Mouse (Mus musculus): ENCODE results near the gene Dkk3.

Dkk3 gene

GRCm38 (mm10) chr7:112169955-112170692 lies 11.3 kb upstream of the Dkk3 start:
- no peak for DNase-seq (ENCODE audit: low read depth, low spot score)

- DNase-seq (ENCODE audit: low read depth, low spot score) = peak; percentile 66
Observed at GRCm38 (mm10) chr7:112165593-112165992, 6.7 kb upstream of the Dkk3 start.

GRCm38 (mm10) chr7:112165032-112165431 lies 6.2 kb upstream of the Dkk3 start:
- DNase-seq (ENCODE audit: low read depth, low spot score) = peak; percentile 60

DNA sequence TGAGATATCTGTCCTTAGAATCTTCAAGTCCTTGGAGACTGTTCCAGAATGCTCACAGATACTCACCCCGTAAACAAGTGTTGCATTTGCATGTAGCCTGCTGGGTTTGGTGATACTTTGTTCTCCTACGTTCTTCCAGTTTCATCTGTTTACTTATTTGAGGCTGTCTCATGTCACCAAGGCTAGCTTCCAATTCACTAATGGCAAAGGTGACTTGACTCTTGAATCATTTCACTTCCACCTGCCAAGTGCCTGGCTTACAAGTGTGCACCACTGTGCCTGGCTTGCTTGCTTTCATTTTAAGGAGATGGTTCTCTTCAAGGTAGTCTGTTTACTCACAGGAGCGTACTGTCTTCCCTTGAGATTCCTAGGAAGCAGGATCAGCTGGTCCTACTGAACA lies 5.6 kb upstream of the Dkk3 start:
- DNase-seq (ENCODE audit: low read depth, low spot score) = no peak

DNA sequence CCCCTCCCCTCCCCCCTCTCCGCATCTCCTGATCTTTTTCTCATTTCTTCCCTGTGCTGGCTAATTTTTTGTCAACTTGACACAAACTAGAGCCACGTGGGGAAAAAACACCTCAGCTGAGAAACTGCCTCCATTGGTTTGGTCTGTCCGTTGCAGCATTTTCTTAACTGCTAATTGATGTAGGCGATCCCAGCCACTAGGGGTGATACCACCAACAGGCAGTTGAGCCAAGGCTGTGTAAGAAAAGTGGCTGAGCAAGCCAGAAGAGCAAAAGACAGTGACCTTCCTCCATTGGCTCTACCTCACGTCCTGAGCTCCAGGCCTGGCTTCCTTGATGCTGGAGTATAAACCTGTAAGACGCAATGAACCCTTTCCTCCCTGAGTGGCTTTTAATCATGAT lies 978 bp upstream of the Dkk3 start:
- no peak for DNase-seq (ENCODE audit: low read depth, low spot score)

- no peak for DNase-seq (ENCODE audit: low read depth, low spot score)
Observed at GRCm38 (mm10) chr7:112158316-112158741, 528 bp downstream of the Dkk3 start.

GRCm38 (mm10) chr7:112157584-112158315 lies 1.1 kb downstream of the Dkk3 start:
- DNase-seq (ENCODE audit: low read depth, low spot score) = peak; percentile 41

DNA sequence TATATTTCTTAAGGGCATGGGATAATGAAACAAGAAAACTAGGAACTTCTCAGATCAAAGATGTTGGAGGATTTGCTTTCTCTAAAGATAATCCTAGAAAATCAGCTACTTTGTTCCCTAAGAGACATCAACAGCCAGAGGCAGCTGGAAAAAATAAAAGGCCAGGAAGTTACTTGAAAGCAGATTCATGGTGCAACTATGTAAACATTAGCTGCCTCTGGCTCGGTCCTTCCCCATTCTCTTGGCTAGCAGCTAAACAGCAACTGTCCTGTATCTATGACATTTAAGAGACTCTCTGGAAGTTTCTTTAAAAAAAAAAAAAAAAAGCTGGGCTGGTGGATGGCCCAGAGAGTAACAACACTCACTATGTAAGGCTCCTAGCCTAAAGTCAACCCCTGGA lies 3.7 kb downstream of the Dkk3 start:
- DNase-seq (ENCODE audit: low read depth, low spot score) = no peak

- DNase-seq (ENCODE audit: low read depth, low spot score) = no peak
Observed at GRCm38 (mm10) chr7:112154445-112154844, 4.4 kb downstream of the Dkk3 start.

- no peak for DNase-seq (ENCODE audit: low read depth, low spot score)
Observed at GRCm38 (mm10) chr7:112149113-112149512, 9.7 kb downstream of the Dkk3 start.

DNA sequence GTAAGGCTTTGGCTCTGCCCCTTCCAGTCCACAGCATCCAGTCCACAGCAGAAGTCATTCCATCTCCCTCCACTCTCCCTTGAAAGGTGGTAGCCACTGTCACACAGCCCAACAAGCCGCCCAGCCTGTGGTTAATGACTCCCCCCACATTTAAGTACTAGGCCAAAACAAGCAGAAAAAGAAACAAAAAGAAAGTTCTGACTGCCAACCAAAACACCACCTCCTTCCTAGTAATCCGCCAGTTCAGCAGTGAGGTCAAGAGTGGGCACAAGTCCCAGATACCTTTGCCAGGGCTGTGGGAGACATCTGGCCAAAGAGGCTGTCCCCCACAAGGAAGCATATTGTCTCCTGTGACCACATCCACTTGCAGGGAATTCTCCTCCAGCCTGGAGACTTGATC lies 10.9 kb downstream of the Dkk3 start:
- no peak for DNase-seq (ENCODE audit: low read depth, low spot score)

DNA sequence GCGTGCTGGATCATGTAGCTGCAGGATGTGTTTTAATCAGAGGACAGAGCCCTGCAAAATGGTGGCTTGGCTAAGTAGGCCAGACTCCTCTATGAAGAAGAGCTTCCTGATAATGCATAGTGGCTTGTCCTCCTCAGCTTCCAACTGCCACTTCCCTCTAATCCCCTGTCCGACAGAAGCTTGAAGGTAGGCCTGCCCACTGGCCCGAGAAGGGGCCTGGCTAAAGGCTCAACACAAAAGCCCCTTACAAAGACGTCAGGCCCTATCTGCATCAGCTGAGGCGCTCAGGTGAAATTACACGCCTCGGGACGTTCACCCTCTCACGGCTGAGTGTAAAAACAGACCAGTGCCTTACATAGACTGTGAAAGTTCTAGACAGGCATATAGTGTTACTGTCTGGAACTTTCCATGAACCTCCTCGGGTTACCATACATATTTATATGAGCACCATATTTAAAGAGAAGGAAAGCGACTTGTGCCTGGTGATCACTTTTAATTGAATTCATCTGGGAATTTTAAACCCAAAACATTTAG lies 14.1 kb downstream of the Dkk3 start:
- DNase-seq (ENCODE audit: low read depth, low spot score) = no peak

- no peak for DNase-seq (ENCODE audit: low read depth, low spot score)
Observed at GRCm38 (mm10) chr7:112143978-112144377, 14.9 kb downstream of the Dkk3 start.

- no peak for DNase-seq (ENCODE audit: low read depth, low spot score)
Observed at GRCm38 (mm10) chr7:112143090-112143500, 15.8 kb downstream of the Dkk3 start.

DNA sequence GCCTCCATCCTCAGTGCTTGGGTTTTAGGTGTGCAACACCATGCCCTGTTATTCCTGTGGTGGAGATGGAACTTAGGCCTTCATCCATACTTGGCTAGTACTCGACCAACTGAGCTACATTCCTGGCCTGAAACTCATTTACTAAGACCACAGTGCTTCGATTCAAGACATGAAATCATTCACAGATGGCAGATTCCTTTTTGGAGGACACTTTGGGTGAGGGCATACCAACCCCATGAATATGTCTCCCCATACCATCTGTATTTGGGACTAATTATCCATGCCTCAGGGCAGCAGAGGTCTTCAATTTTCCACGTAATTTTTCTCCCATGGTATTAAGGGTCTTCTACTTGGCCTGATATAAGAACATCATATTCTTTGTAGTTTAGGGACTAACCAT lies 16.2 kb downstream of the Dkk3 start:
- DNase-seq (ENCODE audit: low read depth, low spot score) = no peak

GRCm38 (mm10) chr7:112140725-112141124 lies 18.1 kb downstream of the Dkk3 start:
- DNase-seq (ENCODE audit: low read depth, low spot score) = no peak

GRCm38 (mm10) chr7:112138509-112139405 lies 20.1 kb downstream of the Dkk3 start:
- no peak for DNase-seq (ENCODE audit: low read depth, low spot score)

DNA sequence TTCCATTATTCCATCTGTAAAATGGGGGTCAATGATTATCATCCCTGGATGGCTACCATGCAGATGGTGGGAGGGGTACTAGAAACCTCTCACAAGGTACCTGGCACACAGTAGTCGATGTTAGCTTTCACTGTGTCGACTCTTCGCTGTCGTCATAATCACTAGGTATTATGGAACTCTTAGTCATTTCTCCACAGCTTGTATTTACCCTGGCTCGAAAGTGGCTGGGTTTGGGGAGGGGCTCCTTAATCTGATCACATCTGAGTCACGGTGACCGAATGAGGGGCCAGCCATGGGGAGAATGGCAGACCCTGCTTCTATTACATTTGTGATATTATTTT lies 20.7 kb downstream of the Dkk3 start:
- DNase-seq (ENCODE audit: low read depth, low spot score) = no peak

GRCm38 (mm10) chr7:112136537-112136936 lies 22.3 kb downstream of the Dkk3 start:
- DNase-seq (ENCODE audit: low read depth, low spot score) = no peak

- DNase-seq (ENCODE audit: low read depth, low spot score) = no peak
Observed at GRCm38 (mm10) chr7:112135161-112135560, 23.7 kb downstream of the Dkk3 start.

DNA sequence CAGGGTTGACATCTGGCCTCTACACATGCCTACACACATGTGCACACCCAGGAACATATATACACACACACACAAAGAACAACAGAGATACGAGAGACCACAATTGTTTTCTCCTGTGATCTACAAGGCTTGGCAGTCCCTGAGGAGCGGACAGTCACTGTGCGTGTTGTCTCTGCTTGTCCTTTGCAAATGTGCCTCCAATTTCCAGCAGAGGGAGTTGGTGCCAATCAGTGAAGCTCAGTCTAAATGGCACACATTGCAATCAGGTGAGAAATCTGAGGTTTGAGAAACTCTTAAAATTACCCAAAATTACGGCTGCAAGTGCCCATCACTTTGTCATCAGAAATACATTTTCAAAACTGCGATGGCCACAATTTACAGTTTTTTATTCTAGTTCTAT lies 25.6 kb downstream of the Dkk3 start:
- DNase-seq (ENCODE audit: low read depth, low spot score) = peak; percentile 52

GRCm38 (mm10) chr7:112132005-112132404 lies 26.9 kb downstream of the Dkk3 start:
- DNase-seq (ENCODE audit: low read depth, low spot score) = no peak

Measured in brain, adult 2 months (tissue).